Mouse (Mus musculus): ENCODE results near the gene Def6.

Def6 gene

DNA sequence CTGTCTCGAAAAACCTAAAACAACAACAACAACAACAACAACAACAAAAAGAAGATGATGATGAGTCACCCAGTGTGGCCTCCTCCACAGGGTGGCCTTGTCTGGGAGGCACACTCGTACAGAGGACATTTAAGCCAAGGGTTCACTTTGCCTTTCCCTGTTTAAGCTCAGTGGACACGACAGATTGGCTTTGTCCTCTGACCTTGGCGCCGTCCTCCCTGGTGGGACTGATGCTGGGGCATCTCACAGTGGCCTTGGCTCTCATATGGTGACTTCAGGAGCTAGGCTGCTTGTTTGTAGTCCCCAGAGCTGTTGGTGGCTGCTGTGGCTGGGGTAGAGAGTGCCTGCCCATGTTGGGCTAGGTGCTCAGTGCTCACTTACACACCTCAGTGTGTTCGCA, 36.6 kb downstream of the Def6 start:
- DNase-seq = no peak

- no peak for DNase-seq
These were observed 37.1 kb downstream of the Def6 start for GRCm38 (mm10) chr17:28244714-28245113.

DNA sequence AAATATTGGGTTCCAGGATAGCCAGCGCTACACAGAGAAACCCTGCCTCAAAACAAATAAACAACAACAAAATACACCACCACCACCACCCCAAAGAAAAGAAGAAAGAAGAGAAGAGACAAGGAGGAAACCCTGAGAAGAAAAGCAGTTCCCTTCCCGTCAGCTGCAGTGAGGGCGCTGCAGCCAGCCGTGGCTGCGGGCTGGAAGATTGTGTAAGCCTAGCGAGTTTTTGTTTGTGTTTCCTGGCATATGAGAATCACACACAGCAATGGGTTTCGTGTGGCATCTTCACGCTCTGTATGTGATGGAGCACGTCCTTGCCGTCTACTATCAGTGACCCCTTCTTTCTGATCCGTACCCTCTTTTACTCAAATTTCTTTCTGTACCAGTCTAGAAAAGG, 39.1 kb downstream of the Def6 start:
- DNase-seq = peak; percentile 50

GRCm38 (mm10) chr17:28247613-28248012, 40.0 kb downstream of the Def6 start:
- no peak for DNase-seq

GRCm38 (mm10) chr17:28249062-28249461, 41.5 kb downstream of the Def6 start:
- DNase-seq = no peak

DNA sequence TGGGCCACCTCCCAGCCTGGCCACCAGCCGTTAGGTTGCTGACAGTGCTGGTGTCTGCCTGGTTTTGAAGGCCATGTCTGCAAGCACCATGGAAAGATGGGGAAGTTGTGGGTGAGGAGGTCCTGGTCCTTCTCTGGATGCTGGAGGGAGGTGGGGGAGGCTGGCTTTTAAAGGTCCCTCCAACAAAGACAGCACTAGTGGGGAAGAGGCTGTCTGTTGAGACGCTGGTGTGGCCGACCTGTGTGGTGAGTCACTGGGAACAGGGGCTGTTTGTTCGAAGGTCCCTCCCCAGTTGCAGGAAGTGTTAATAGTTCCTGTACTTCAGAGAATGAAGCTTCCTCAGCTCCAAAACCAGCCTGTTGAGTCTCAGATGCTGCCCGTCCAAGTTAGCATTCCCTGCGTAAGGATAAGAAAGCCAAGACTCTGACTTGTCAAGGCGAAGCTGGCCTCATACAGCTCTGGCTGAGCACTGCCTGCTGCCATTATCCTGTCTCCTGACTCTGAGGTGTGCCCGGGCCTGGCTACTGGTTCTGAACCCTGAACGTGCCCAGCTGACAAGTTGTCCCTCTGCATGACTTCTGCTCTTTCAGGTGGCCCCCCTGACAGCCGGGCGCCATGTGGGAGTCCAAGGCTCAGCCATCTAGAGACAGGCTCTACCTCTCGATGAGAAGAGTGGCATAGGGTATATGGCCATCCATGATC, 44.2 kb downstream of the Def6 start:
- no peak for DNase-seq

DNA sequence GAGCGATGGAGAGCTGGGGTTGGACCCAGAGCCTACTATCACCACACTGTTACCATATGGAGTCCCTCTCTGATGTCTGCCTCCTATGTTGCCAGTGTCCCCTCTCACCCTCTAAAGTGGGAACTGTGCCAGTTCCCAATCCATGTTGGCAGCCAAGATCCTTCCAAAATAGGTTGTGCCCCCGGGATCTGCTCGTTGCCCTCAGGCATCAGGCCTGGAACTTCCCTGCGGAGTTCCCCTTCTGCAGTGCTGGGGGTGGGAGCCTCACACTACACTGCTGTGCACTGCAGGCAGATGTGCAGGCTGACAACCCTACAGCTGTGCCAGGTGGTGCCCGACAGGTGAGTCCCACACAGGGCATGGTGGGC, 44.7 kb downstream of the Def6 start:
- DNase-seq = no peak

DNA sequence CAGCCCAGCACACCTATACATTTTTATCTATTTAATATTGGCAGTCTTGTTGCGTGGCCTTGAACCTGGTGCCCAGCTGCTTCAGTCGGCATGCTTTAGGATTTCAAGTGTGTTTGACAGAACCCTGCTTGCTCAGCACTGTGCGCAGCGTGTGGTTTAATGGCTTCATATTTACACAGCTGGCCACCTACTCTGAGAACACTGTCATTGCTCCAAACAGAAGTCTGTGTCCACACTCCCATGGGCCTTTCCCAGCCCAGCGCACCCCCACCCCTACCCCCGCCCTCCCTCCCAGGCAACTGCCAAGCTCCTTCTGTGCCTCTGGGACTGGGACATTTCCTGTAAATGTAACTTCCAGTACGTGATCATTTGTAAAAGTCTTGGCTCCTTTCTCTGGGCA, 45.6 kb downstream of the Def6 start:
- no peak for DNase-seq

GRCm38 (mm10) chr17:28254804-28255203, 47.2 kb downstream of the Def6 start:
- no peak for DNase-seq

- no peak for DNase-seq
These were observed 48.1 kb downstream of the Def6 start for GRCm38 (mm10) chr17:28255651-28256050.

- DNase-seq = peak; percentile 69
These were observed 49.2 kb downstream of the Def6 start for GRCm38 (mm10) chr17:28256651-28257328.

DNA sequence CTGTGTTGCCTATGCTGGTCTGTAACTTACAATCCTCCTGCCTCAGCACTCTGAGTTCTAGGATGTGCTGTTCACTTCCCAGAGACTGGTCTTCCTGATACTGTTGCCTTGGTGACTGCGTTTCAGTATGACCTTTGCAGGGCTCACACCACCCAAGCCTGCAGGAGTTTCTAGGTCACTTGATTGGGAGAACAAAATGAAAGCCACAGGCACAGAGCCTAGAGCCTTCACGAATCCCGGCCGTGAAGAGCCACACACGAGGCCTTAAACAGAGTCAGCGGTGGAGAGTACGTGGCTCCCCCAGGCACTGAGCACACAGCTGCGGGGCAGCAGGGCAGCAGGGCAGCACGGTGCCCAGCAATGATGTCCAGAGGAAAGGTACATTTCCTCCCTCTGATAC, 50.7 kb downstream of the Def6 start:
- DNase-seq = no peak

DNA sequence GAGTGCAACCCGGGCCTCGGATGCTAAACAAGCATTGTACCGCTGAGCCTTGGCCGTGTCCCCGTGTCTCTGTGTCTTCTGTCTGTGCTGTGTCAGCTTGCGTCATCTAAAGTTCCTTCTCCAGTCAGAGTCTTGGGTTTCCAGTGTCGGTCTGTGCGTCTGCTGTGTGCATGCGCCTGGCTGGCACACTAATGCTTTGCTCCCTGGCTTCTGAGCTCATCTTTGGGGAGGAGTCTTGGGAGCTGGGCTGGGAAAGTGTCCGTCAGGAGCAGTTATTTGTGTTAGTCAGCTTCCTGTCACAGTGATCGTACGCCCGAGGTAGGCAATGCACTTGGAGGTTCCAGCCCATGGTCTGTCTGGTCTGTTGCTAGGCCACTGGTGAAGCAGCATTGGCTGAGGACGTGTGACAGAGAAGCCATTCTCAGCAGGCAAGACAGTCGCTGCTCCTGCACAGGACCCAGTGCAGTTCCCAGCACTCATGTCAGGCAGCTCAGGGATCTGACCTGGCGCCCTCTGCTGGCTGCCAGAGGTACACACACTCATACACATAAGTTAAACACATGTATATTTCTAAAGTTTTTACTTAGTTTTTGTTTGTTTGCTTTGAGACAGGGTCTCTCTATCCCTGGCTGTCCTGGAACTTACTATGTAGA, 52.4 kb downstream of the Def6 start:
- DNase-seq = peak; percentile 69

GRCm38 (mm10) chr17:28260543-28260909, 52.9 kb downstream of the Def6 start:
- DNase-seq = no peak

DNA sequence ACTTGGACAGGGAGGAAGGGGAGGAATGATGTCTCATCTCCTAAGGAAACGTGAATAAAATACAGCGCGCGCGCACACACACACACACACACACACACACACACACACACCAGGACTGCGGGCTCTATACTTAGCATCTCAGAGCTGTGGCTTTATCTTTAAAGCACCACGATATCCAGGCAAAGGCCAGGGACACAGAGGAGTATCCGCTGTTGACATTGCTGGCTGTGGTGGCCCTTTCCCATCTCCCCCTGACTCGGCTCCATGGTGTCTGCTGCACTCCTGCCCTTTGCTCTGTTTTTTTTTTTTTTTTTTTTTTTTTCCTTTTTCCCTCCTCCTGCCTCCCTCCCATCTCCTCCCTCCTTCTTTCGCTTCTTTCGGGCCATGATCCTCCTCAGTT, 54.2 kb downstream of the Def6 start:
- DNase-seq = no peak

DNA sequence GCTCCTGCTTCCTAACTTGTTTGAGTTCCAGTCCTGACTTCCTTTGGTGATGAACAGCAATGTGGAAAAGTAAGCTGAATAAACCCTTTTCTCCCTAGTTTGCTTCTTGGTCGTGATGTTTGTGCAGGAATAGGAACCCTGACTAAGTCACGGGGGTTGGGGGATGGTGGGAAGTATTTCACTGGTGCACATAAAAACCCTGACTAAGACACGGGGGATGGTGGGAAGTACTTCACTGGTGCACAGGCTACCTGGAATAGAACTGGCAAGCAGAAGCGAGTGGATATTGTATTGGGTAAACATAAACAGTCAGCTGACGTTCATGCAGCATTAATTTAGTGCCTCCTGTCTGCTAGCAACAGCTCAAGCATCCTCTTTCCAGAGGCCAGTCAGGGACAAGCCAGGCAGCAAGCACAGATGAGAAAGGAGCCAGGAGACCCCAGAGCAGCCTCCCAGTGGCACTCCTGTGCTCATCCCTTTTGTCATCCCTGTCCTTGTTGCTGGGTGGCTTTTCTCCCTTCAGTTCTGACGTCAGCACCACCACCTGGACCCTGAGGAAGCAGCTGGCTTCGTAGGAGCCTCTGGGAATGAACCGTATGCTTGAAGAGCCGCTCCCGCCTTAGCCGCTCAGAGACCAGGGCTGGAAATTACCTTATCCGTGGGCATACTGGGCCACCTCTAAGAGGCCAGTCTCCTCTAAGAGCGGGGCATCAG, 55.8 kb downstream of the Def6 start:
- no peak for DNase-seq

DNA sequence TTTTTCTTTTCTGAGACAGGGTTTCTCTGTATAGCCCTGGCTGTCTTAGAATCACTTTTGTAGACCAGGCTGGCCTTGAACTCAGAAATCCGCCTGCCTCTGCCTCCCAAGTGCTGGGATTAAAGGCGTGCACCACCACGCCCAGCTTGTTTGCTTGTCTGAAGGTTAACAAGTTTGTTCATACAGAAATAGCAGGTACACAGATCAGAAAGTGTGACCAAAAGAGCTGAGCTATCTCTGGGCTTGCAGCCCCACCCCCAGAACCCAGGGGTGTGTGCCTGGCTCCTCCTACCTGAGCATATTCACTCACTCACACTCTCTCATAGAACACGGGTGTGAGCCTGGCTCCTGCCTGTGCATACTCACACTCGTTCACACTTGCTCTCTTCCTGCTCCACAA, 59.7 kb downstream of the Def6 start:
- no peak for DNase-seq

DNA sequence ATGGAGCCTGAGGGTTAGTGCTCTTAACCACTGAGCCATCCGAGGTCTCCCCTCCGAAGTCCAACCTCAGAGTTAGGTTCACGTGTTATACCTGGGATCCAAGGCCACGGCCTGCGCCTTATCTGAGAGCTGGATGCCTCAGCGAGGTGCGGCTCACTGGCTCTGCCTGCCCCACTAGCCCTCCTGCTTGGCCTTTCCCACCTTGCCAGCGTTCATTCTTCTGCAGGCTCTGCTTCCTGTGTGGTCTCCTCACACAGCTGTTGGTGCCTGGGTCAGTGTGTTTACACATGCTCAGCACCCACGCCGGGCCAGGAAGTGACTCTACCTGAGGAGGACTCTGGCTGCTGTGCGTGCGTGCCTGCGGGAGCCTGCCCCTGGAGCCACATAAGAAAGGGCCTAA, 62.6 kb downstream of the Def6 start:
- DNase-seq = peak; percentile 65

DNA sequence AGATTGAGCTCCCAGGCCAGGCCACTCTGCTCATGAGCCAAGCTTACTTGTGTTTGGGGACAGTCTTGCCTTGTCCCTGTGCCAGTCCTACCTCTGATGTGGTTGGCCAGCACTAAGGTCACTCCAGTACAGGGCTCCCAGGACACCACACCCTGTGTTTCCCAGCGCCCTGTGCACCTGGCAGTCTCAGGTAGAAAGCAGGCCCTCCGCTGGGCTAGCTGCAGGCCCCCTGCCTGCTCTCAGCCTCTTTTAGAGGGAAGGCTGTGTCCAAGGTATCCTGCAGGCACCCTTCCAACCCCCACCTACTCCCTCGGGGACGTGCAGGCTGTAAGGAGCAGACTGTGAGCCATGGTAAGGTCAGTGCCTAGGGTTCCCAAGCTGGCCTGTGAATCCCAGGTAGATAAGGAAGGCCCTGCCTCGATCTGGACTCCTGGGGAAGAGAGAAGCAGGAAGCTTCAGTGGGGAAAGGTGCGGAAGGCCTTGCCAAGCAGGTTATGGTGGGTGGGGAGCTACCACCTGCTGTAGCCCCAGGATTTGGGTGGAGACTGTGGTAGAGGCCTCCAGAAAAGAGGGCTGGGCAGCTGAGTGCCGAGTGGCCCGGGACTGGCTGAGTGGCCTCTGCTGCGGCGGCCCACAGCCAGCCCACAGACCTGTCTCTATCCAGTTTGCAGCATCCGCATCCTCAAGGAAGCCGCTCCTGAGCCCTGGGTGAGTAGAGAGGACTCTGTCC, 64.1 kb downstream of the Def6 start:
- no peak for DNase-seq

DNA sequence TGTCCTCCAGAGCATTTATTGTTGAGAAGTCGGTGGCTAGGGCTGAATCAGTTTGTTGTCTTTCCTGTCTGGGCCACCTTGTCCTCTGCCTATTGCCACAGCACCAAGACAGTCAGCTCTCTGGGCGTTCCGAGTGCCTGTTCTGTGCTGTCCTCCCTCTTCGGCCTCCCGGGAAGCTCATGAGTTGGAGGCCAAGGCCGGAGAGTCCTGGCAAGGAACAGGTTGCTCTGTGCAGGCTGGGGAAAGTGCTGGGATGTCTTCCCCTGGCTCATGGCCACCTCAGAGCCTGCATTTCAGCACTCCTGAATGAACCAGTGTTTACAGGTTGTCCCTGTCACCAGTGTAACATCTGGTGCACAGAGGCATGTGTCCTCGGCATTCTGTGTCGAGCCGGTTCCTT, 64.7 kb downstream of the Def6 start:
- DNase-seq = no peak

DNA sequence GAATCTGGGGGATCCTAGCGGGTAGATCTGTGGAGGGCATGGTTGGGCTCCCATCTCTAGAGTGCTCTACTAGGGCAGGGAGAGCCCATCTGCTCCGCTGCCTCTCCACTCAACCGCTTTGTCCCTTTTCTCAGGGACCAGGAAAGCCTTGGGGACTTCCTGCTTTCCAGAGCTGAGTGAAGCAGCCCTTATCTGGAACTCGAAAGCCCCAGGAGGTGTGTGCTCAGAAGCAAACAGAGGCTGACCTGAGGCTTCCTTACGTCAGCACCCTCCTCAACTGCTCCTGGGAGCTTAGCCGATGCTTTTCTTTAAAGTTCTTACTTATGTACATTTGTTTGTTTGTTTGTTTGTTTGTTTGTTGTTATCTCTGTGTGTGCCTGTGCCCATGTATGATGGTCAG, 65.3 kb downstream of the Def6 start:
- no peak for DNase-seq

DNA sequence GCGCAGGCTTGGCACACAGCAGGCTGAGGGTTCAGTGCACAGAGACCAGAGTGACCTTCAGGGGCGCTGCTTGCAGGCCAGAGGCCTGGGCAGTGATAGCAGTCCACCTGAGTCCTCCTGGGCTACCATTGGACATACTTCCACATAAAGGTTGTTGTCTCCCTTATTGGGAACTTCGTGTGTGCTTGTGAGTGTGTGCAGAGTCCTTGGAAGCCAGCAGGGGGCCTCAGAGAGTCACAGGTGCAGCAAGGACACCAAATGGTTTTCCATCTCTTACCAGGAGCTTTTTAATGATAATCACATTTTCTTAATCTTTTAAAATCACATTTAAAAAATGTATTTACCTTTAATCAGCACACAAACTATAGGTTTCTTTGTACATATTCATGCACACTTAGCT, 67.2 kb downstream of the Def6 start:
- peak; percentile 72 for DNase-seq

DNA sequence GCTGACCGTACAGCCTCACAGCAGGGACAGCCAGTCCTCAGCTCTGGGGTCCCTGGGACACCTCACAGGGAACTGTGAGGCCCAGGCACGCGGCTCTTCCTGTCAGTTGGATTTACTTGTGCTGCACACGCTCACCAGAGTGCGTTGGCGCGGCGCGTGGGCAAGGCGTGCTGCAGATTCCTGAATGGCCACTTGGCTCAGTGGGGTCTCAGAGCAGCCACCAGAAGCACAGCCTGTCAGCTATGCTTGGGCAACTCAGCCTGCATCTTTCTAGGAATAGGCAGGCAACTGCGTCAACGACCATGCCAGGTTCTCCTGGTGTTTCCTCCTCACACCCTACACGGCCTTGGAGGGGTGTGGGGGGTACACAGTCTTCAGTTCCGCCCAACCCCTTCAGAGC, 69.6 kb downstream of the Def6 start:
- no peak for DNase-seq
